Mouse (Mus musculus) olfactory bulb, adult 2 months (tissue): Measurements from ENCODE around the gene Cryge.

ENCODE experiments used
- CTCF ChIP-seq: fragments of 200-500 bp; IDR thresholded peaks from 2 replicates; pipeline ENCODE4 v1.5.1; 2012; ENCODE audit warnings: low read depth, mild to moderate bottlenecking, low read length, moderate library complexity; ENCODE audit not compliant: insufficient read depth
- POLR2A ChIP-seq: fragments of 200-500 bp; IDR thresholded peaks from 2 replicates; pipeline ENCODE4 v1.6.1; 2012; ENCODE audit warnings: mild to moderate bottlenecking, low read depth, low read length, moderate library complexity; ENCODE audit not compliant: insufficient read depth

- TF ChIP-seq CTCF (no peak), POLR2A (no peak)
Observed at GRCm38 (mm10) chr1:65032641-65033040, 18.3 kb downstream of the Cryge start, which contains the start of gene Akr1cl.
